Comparison of ENCODE assay signal across 8 mouse cellular contexts in genomic region chr4:45107601-45108277, GRCm38 (mm10). TPM values are rescaled to one million over a fixed set of nuclear protein-coding genes. Genes with fewer than 3 reads are reported as not detected.
DNase-seq lines count a peak whose midpoint lies in the region; ATAC-seq and TF ChIP-seq lines count a peak whose summit lies in the region.

Gene Tomm5, minus strand, starts transcription at chr4:45108114.

- ATAC-seq in common myeloid progenitor, adult 5-6 weeks (replicated peaks; ENCODE audit: low read depth, poor library complexity, severe bottlenecking), result peak; percentile 98
- ATAC-seq in hindbrain, postnatal 0 days, result peak; percentile 99
- peak; percentile 94 for ATAC-seq in megakaryocyte, adult 5-6 weeks (ENCODE audit: poor library complexity, severe bottlenecking)

- peaks cover 8% of the 10 kb centered on the region for H3K4me1 ChIP-seq in hindbrain, postnatal 0 days (ENCODE audit: insufficient read depth, low read length)

- H3K4me3 ChIP-seq in gastrocnemius, adult 2 months, result peak within 1 kb of the TSS; percentile 79
- H3K4me3 ChIP-seq in hindbrain, postnatal 0 days (ENCODE audit: low read length), result peak within 1 kb of the TSS; percentile 79
- peak within 1 kb of the TSS; percentile 80 for H3K4me3 ChIP-seq in left cerebral cortex, adult 2 months

- no peaks in the 10 kb centered on the region for H3K27me3 ChIP-seq in hindbrain, postnatal 0 days (ENCODE audit: insufficient read depth, low read length)

- H3K4me2 ChIP-seq in hindbrain, postnatal 0 days (ENCODE audit: low read depth, low read length), result peak within 1 kb of the TSS; percentile 91

- intact Hi-C loops in gastrocnemius, adult 2 months (cut with DNase I), result loop anchor here (5.0 to 10.0 kb wide), 3 partner anchors 90 to 747 kb away; partner anchors contain the start of genes Polr1e and Shb
- intact Hi-C loops in left cerebral cortex, adult 2 months (cut with DNase I), result loop anchor here (1.0 to 5.0 kb wide), 2 partner anchors 90 to 173 kb away; partner anchors contain the start of gene Polr1e

- peak within 1 kb of the TSS; percentile 89 for H3K27ac ChIP-seq in gastrocnemius, adult 2 months
- H3K27ac ChIP-seq in hindbrain, postnatal 0 days, result peak within 1 kb of the TSS; percentile 67; the same call in 1 of the 2 replicates
- H3K27ac ChIP-seq in left cerebral cortex, adult 2 months, result peak within 1 kb of the TSS; percentile 75

- 0 out of 2 replicates have a peak, but pooled peaks cover 5% of the 10 kb centered on the region for H3K36me3 ChIP-seq in hindbrain, postnatal 0 days (ENCODE audit: insufficient read depth, low read length)

- H3K9ac ChIP-seq in hindbrain, postnatal 0 days (replicated peaks; ENCODE audit: low read length), result peak within 1 kb of the TSS; percentile 86

- WGBS in hindbrain, postnatal 0 days, result under 1% methylated on average over 39 of the region's 39 CpGs

- DNase-seq in ZHBTc4 (ENCODE audit: low read depth, low spot score), result peak; percentile 97
- DNase-seq in gastrocnemius, adult 2 months, result peak; percentile 92
- DNase-seq in hindbrain, postnatal 0 days (ENCODE audit: low spot score), result peak; percentile 95
- DNase-seq in left cerebral cortex, adult 2 months (ENCODE audit: extremely low spot score in 1 of 2, low spot score in 2 of 2), result peak; percentile 90 to 92
- DNase-seq in right cerebral cortex, adult 2 months (ENCODE audit: low spot score in 2 of 2), result peak; percentile 94 to 95
- peak; percentile 90 for DNase-seq in urinary bladder, postnatal 14 days (ENCODE audit: low spot score)

- peak; percentile 86 for TF ChIP-seq CTCF in gastrocnemius, adult 2 months (IDR thresholded peaks at IDR 0.05)
- TF ChIP-seq CTCF in hindbrain, postnatal 0 days (IDR thresholded peaks at IDR 0.05; ENCODE audit: low read depth), result peak; percentile 89
- TF ChIP-seq CTCF in left cerebral cortex, adult 2 months (IDR thresholded peaks at IDR 0.05), result peak; percentile 88

- no peaks in the 10 kb centered on the region for H3K9me3 ChIP-seq in hindbrain, postnatal 0 days (ENCODE audit: low read length)

RNA-seq across cellular contexts. Expression of gene Tomm5, which starts in this region (rescaled TPM):
- 228 and 259 TPM in 2 replicates for total RNA-seq in common myeloid progenitor, adult 5-6 weeks (2017)
- 10 to 100 TPM; 70.2 to 99.3 TPM for total RNA-seq in gastrocnemius, adult 2 months (2021)
- total RNA-seq in hindbrain, postnatal 0 days (2014; rRNA removed), result 106 and 267 TPM in 2 replicates
- 218 and 219 TPM in 2 replicates for polyA plus RNA-seq in hindbrain, postnatal 0 days (2015; fragmentation: Nextera tagmentation; extraction: Ambion mirVana)
- 10 to 100 TPM; 64.9 to 72.4 TPM for total RNA-seq in left cerebral cortex, adult 2 months (2021)
- total RNA-seq in megakaryocyte, adult 5-6 weeks (2015), result 97.0 and 98.6 TPM in 2 replicates
- total RNA-seq in megakaryocyte, adult 5-6 weeks (2017), result 94.3 and 112 TPM in 2 replicates

Comparison
In these comparisons a context has a peak if more than half of its experiments do, and no peak if none do; other contexts are left out.
1. Peak in every context shown above with its lines: DNase-seq, ATAC-seq, H3K4me3 ChIP-seq and H3K27ac ChIP-seq.